Mouse (Mus musculus) neural tube, embryonic 15.5 days (tissue): ENCODE data around the gene Exph5. TPM values are rescaled to one million over a fixed set of nuclear protein-coding genes. Genes with fewer than 3 reads are reported as not detected.

Source experiments
- ATAC-seq: fragments of 200-750 bp; cut with Nextera tagmentation; 2 replicates; pipeline ENCODE4 v1.8.0; 2017; ENCODE audit warnings: mild to moderate bottlenecking, moderate TSS enrichment, moderate library complexity; ENCODE audit not compliant: low FRiP score
- H3K27ac ChIP-seq: fragments of 300-500 bp; sonication (generic); replicated peaks from 2 replicates; pipeline ENCODE4 v1.5.1; 2015; ENCODE audit warnings: mild to moderate bottlenecking, inconsistent platforms
- H3K27me3 ChIP-seq: fragments of 300-500 bp; sonication (generic); replicated peaks from 2 replicates; pipeline ENCODE4 v1.6.1; 2015; ENCODE audit warnings: inconsistent platforms
- H3K36me3 ChIP-seq: fragments of 300-500 bp; sonication (generic); 2 replicates; pipeline ENCODE4 v1.6.1; 2015; ENCODE audit warnings: inconsistent platforms
- H3K4me1 ChIP-seq: fragments of 300-500 bp; sonication (generic); 2 replicates; pipeline ENCODE4 v1.6.1; 2015; ENCODE audit warnings: inconsistent platforms
- H3K4me2 ChIP-seq: fragments of 300-500 bp; sonication (generic); 2 replicates; pipeline ENCODE4 v1.6.1; 2015; ENCODE audit warnings: inconsistent platforms, mild to moderate bottlenecking, moderate library complexity
- H3K4me3 ChIP-seq: fragments of 300-500 bp; sonication (generic); replicated peaks from 2 replicates; pipeline ENCODE4 v1.5.1; 2015; ENCODE audit warnings: mild to moderate bottlenecking, inconsistent platforms
- H3K9ac ChIP-seq: fragments of 300-500 bp; sonication (generic); replicated peaks from 2 replicates; pipeline ENCODE4 v1.6.1; 2015; ENCODE audit warnings: mild to moderate bottlenecking, inconsistent platforms
- H3K9me3 ChIP-seq: fragments of 300-500 bp; sonication (generic); replicated peaks from 2 replicates; pipeline ENCODE4 v1.6.1; 2016; ENCODE audit warnings: inconsistent platforms
- WGBS: fragments of 180-500 bp; shearing (Covaris S2); methylation state at CpG from one replicate; pipeline ENCODE4 v1.1.7; 2015; ENCODE audit warnings: mixed read lengths; 5-methylcytosine and 5-hydroxymethylcytosine counted together
- polyA plus RNA-seq: library from polyadenylated mRNA; unstranded; fragments of >200 nt; fragmentation: Nextera tagmentation; extraction: Ambion mirVana; gene quantifications from 2 replicates; pipeline ENCODE4 v1.2.1, GENCODE M21; 2015

The Exph5 gene
- 0.38 and 0.66 TPM in 2 replicates for polyA plus RNA-seq

GRCm38 (mm10) chr9:53301269-53301720 lies at the start of gene Exph5:
Gene Exph5 (plus strand): TSS chr9:53301670.
- Histone ChIP-seq H3K36me3 (no peaks in the 10 kb centered on the region), H3K27me3 (peaks cover 12% of the 10 kb centered on the region; the same call in 1 of the 2 replicates), H3K4me2 (peak within 1 kb of the TSS; percentile 92), H3K4me1 (peaks cover 11% of the 10 kb centered on the region), H3K27ac (no peak within 1 kb of the TSS), H3K9ac (peak within 1 kb of the TSS; percentile 14; the same call in 1 of the 2 replicates), H3K9me3 (no peaks in the 10 kb centered on the region), H3K4me3 (peak within 1 kb of the TSS; percentile 43)
- ATAC-seq, result no peak; the same call in 1 of the 2 replicates
- WGBS, result under 1% methylated on average over 11 of the region's 11 CpGs

DNA sequence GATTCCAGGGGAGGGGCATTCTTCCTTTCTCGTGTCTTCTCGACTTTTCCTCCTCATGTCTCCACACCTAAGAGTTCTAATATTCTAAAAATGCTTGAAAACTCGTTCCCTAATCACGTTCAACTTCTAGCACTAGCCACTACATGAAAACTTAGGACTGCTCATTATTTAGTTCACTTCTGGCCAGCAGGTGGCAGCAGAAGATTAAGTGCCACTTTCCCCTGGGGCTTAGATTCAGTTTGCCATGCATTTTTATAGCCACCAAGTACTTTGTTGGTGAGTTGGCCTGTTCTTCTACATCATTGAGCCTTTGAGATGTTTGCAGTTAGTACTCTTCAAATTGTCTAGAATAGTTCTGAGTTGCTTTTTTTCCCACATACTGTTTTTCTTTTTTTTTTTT lies 47.1 kb upstream of the Exph5 start:
- Histone ChIP-seq H3K9me3 (no peaks in the 10 kb centered on the region), H3K36me3 (no peaks in the 10 kb centered on the region), H3K27ac (no peak overlapping the region), H3K4me3 (no peak overlapping the region), H3K4me2 (no peak overlapping the region), H3K4me1 (no peaks in the 10 kb centered on the region), H3K9ac (no peak overlapping the region), H3K27me3 (peaks cover 4% of the 10 kb centered on the region; the same call in 1 of the 2 replicates)
- 8% methylated on average over 4 of the region's 4 CpGs for WGBS
- no peak for ATAC-seq

DNA sequence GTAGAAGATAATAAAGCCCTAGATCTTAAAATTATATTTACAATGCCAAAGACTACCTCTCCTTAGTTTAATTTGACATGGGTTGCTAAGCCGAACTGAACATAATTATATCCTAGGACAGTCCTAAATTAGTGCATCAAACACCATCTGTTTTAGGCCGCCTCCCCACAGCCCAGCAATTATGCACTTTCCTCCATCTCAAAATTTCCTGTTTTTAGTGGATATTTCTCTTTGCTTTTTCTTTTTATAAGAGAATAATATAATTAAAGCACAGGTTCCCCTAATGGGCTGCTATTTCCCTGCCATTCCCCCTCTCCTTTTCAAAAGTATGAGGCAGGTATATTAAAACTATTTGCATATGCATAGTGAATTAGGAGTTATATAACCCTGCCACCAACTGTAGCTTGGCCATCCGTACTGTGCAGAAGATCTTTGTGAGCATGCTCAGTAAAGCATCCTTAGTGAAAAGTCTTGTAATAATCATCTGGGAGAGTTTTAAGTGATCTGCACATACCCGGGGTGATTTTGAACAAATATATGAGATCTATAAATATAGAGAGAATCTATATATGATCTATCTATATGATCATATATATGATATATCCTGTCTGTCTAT lies 44.7 kb upstream of the Exph5 start:
- WGBS, result 69% methylated on average over 4 of the region's 4 CpGs
- Histone ChIP-seq H3K4me1 (no peaks in the 10 kb centered on the region), H3K27me3 (peaks cover 3% of the 10 kb centered on the region; the same call in 1 of the 2 replicates), H3K9me3 (no peaks in the 10 kb centered on the region), H3K36me3 (no peaks in the 10 kb centered on the region), H3K4me3 (no peak overlapping the region), H3K9ac (no peak overlapping the region), H3K27ac (no peak overlapping the region), H3K4me2 (no peak overlapping the region)
- ATAC-seq, result no peak

DNA sequence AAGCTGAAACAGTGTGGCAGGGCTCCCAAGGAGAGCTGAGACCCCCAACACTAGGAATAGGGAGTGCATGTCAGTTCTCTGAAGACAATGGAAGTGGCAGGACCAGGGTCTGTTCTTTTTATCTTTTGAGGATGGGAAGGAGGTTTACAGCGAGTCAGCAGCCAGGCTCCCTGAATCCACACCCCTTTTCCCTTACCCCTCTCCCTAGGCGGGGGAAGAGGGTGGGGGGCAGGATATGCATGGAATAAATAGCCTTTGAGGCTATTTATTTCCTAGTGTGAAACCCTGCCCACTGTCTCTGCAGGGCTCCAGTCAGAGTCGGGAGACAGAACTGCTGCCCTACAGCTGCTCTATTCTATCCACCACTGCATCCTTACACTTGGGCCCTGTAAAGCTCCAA lies 43.7 kb upstream of the Exph5 start:
- no peak overlapping the region for H3K27ac ChIP-seq
- no peak overlapping the region for H3K9ac ChIP-seq
- H3K4me3 ChIP-seq, result no peak overlapping the region
- no peaks in the 10 kb centered on the region for H3K36me3 ChIP-seq
- ATAC-seq, result no peak
- no peak overlapping the region for H3K4me2 ChIP-seq
- no peaks in the 10 kb centered on the region for H3K9me3 ChIP-seq
- H3K4me1 ChIP-seq, result no peaks in the 10 kb centered on the region
- no peaks in the 10 kb centered on the region for H3K27me3 ChIP-seq
- 8% methylated on average over 3 of the region's 3 CpGs for WGBS

GRCm38 (mm10) chr9:53258199-53258598 lies 43.3 kb upstream of the Exph5 start:
- Histone ChIP-seq H3K36me3 (no peaks in the 10 kb centered on the region), H3K4me3 (no peak overlapping the region), H3K27ac (no peak overlapping the region), H3K4me1 (no peaks in the 10 kb centered on the region), H3K9me3 (no peaks in the 10 kb centered on the region), H3K4me2 (no peak overlapping the region), H3K9ac (no peak overlapping the region), H3K27me3 (no peaks in the 10 kb centered on the region)
- 36% methylated on average over 6 of the region's 6 CpGs for WGBS
- no peak for ATAC-seq

GRCm38 (mm10) chr9:53264387-53264786 lies 37.1 kb upstream of the Exph5 start:
- Histone ChIP-seq H3K36me3 (no peaks in the 10 kb centered on the region), H3K4me3 (no peak overlapping the region), H3K9ac (no peak overlapping the region), H3K27ac (no peak overlapping the region), H3K4me2 (no peak overlapping the region), H3K27me3 (no peaks in the 10 kb centered on the region), H3K4me1 (no peaks in the 10 kb centered on the region), H3K9me3 (no peaks in the 10 kb centered on the region)
- ATAC-seq, result no peak
- WGBS, result 75% methylated on average over 4 of the region's 4 CpGs

GRCm38 (mm10) chr9:53265589-53265988 lies 35.9 kb upstream of the Exph5 start:
- no peak for ATAC-seq
- Histone ChIP-seq H3K36me3 (no peaks in the 10 kb centered on the region), H3K9me3 (no peaks in the 10 kb centered on the region), H3K4me3 (no peak overlapping the region), H3K9ac (no peak overlapping the region), H3K27ac (no peak overlapping the region), H3K4me2 (no peak overlapping the region), H3K4me1 (no peaks in the 10 kb centered on the region), H3K27me3 (no peaks in the 10 kb centered on the region)
- 63% methylated on average over 2 of the region's 2 CpGs for WGBS

- no peaks in the 10 kb centered on the region for H3K27me3 ChIP-seq
- H3K4me3 ChIP-seq, result no peak overlapping the region
- ATAC-seq, result no peak
- H3K4me2 ChIP-seq, result no peak overlapping the region
- no peak overlapping the region for H3K27ac ChIP-seq
- 79% methylated on average over 5 of the region's 5 CpGs for WGBS
- H3K36me3 ChIP-seq, result no peaks in the 10 kb centered on the region
- H3K9me3 ChIP-seq, result no peaks in the 10 kb centered on the region
- H3K4me1 ChIP-seq, result no peaks in the 10 kb centered on the region
- H3K9ac ChIP-seq, result no peak overlapping the region
Measured at GRCm38 (mm10) chr9:53268036-53268435, 33.4 kb upstream of the Exph5 start.

GRCm38 (mm10) chr9:53268731-53269465 lies 32.6 kb upstream of the Exph5 start:
- H3K4me2 ChIP-seq, result no peak overlapping the region
- H3K27ac ChIP-seq, result no peak overlapping the region
- WGBS, result 85% methylated on average over 5 of the region's 5 CpGs
- H3K9ac ChIP-seq, result no peak overlapping the region
- no peaks in the 10 kb centered on the region for H3K27me3 ChIP-seq
- ATAC-seq, result no peak
- H3K4me1 ChIP-seq, result no peaks in the 10 kb centered on the region
- no peaks in the 10 kb centered on the region for H3K36me3 ChIP-seq
- H3K4me3 ChIP-seq, result no peak overlapping the region
- H3K9me3 ChIP-seq, result no peaks in the 10 kb centered on the region

GRCm38 (mm10) chr9:53269466-53269755 lies 32.1 kb upstream of the Exph5 start:
- 95% methylated on average over 5 of the region's 5 CpGs for WGBS
- ATAC-seq, result no peak
- no peaks in the 10 kb centered on the region for H3K36me3 ChIP-seq

GRCm38 (mm10) chr9:53271281-53272022 lies 30.0 kb upstream of the Exph5 start:
- no peaks in the 10 kb centered on the region for H3K36me3 ChIP-seq
- H3K4me3 ChIP-seq, result no peak overlapping the region
- no peak overlapping the region for H3K4me2 ChIP-seq
- H3K27me3 ChIP-seq, result no peaks in the 10 kb centered on the region
- no peak overlapping the region for H3K9ac ChIP-seq
- no peak for ATAC-seq
- WGBS, result 69% methylated on average over 5 of the region's 5 CpGs
- no peaks in the 10 kb centered on the region for H3K9me3 ChIP-seq
- H3K27ac ChIP-seq, result no peak overlapping the region
- no peaks in the 10 kb centered on the region for H3K4me1 ChIP-seq

More at GRCm38 (mm10) chr9:53269466-53269755, 32.1 kb upstream of the Exph5 start:
- Histone ChIP-seq H3K9ac (no peak overlapping the region), H3K4me2 (no peak overlapping the region), H3K9me3 (no peaks in the 10 kb centered on the region), H3K27ac (no peak overlapping the region), H3K27me3 (no peaks in the 10 kb centered on the region), H3K4me3 (no peak overlapping the region), H3K4me1 (no peaks in the 10 kb centered on the region)

- Histone ChIP-seq H3K36me3 (no peaks in the 10 kb centered on the region), H3K27me3 (no peaks in the 10 kb centered on the region), H3K4me3 (no peak overlapping the region), H3K27ac (no peak overlapping the region), H3K9me3 (no peaks in the 10 kb centered on the region), H3K4me2 (no peak overlapping the region), H3K4me1 (no peaks in the 10 kb centered on the region), H3K9ac (no peak overlapping the region)
- WGBS, result 56% methylated on average over 5 of the region's 5 CpGs
- ATAC-seq, result no peak
Measured at GRCm38 (mm10) chr9:53272207-53272606, 29.3 kb upstream of the Exph5 start.
